Mouse (Mus musculus) frontal cortex, postnatal 10 days (tissue): ENCODE measurements at regions not wholly inside any gene's neighbourhood (a gene's known extent, or its start where the extent isn't known, plus 50 kb on each side); places are given as distances from the start of the nearest gene placed in this dataset.

Experiments
- DNase-seq, 2 experiments: peaks; one replicate each; pipeline ENCODE4 v3.0.0; 2022; ENCODE audit warnings: low spot score in 2 of 2, mixed read lengths in 1 of 2

DNA sequence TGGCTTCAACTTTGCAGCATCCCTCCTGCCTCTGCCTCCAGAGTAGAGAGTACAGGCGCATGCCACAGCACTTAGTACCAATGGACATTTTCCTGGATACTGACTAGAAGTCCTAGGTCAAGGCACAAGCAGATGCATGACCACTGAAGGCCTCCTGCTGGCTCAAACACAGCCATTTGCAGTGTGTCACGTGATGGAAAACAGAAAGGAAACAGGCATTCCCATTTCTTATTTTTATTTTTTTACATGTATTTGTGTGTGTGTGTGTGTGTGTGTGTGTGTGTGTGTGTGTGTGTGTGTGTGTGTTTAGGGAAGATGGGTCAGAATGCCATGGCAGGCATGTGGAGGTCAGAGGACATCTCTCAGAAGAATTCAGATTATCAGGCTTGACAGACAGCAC, 65.6 kb downstream of the Thap12 start:
- DNase-seq, result no peak

GRCm38 (mm10) chr7:98769111-98769734, 65.7 kb upstream of the Wnt11 start:
- DNase-seq, result no peak

GRCm38 (mm10) chr7:98770257-98770890, 64.5 kb upstream of the Wnt11 start:
- DNase-seq, result no peak

GRCm38 (mm10) chr7:98771134-98771775, 63.7 kb upstream of the Wnt11 start:
- DNase-seq, result no peak

GRCm38 (mm10) chr7:98774597-98774996, 60.3 kb upstream of the Wnt11 start:
- no peak for DNase-seq

- no peak for DNase-seq
Measured at GRCm38 (mm10) chr7:98775031-98775430, 59.9 kb upstream of the Wnt11 start.

DNA sequence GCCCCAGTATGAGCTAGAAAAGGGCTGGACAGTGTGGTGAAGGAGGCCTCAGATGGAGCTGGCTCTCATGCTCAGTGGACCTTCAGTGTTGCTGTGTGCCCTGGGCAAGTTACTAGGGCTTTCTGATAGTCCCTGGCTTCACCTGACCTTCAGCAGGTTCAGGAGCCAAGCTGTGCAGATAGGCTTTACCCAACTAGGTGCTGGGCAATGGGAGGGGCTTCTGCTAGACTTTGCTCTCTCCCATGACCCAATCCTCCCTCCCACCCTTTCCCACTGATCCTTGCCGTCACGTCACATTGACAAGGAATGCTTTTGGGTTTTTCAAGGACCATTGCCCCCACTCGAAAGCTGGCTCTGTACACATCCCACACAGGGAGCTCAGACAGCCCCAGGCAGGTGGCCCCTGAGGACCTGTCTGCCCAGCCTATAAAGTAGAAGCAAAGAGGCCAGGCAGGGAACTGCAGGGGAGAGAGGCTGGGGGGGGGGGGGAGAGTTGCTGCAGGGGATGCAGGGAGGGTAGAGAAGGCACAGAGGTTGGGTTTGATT, 57.5 kb upstream of the Wnt11 start:
- no peak for DNase-seq

DNA sequence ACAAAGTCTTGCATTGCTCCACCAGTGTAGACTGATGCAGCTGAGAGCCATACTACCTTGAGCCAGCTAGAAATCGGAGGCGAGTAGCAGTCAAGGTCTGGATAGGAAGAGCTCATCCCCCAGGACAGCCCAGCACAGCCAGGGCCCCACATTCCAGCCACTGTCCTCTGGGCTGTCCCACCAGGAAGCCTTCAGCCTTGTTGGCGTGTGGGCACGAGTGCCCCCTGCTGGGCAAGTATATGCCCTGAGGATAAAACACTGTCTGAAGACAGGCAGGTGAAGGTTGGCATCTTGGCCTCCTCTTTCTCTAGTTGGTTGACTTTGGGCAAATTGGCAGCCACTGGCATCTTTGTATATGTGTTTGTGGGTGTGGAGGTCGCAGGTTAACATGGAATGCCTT, 56.0 kb upstream of the Wnt11 start:
- DNase-seq, result peak in 1 of 2 experiments; percentile 53

GRCm38 (mm10) chr7:98783521-98783920, 51.4 kb upstream of the Wnt11 start:
- DNase-seq, result no peak

GRCm38 (mm10) chr7:98783954-98784353, 51.0 kb upstream of the Wnt11 start:
- peak; percentile 35 to 48 for DNase-seq

DNA sequence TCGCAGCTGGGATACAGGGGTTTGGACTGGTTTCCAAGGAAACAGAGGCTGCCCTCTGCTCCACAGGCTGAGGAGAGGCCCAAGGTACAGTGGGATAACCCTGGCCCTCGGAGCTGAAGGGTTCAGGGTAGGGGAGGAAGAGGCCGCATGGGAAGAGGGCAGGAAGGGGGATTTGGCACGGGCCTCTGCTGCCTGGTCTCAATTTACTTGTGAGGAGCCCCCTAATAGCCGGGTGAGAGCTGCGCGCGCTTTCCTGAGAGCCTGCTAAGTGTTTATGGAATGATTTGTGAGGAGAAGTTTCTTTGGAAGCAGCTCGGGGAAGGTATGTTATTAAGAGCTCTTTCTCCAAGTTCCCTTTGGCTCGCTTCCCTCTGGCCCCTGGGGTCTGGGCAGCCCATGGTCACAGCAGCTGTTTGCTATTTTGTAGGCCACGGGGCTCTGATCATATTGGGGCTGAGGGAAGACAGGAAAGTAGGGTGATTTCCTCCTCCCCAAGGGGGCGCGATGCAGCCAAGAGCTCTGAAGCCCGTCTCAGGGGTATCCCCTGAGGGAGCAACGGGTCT, 50.5 kb upstream of the Wnt11 start:
- DNase-seq, result no peak
